ENCODE assay signal across 25 mouse cellular contexts in genomic region chr13:101746012-101746595, GRCm38 (mm10). TPM values are rescaled to one million over a fixed set of nuclear protein-coding genes. Genes with fewer than 3 reads are reported as not detected.
DNase-seq lines count a peak whose midpoint lies in the region; ATAC-seq and TF ChIP-seq lines count a peak whose summit lies in the region.
"Had no signal": no experiment of that assay in that cellular context is flagged by ENCODE, and none has a peak within 500 bp of the region (broad histone marks: within the 10 kb centered on the region; RNA-seq: fewer than 3 reads in every experiment).

No protein-coding gene starts in this region.

- no peak overlapping the region for H3K4me2 ChIP-seq in intestine, embryonic 14.5 days (ENCODE audit: low read length)
- H3K4me2 ChIP-seq in intestine, postnatal 0 days (replicated peaks; ENCODE audit: low read depth) = no peak overlapping the region
- no peak overlapping the region for H3K4me2 ChIP-seq in lung, embryonic 14.5 days
- H3K4me2 ChIP-seq in stomach, embryonic 14.5 days (replicated peaks; ENCODE audit: low read depth, low read length) = no peak overlapping the region
- no peak overlapping the region for H3K4me2 ChIP-seq in stomach, embryonic 16.5 days (ENCODE audit: low read depth, low read length)
- H3K4me2 ChIP-seq: heart, embryonic 11.5 days; hindbrain, embryonic 15.5 days; limb, embryonic 12.5 days; liver, embryonic 13.5 days; midbrain, embryonic 11.5 days; neural tube, embryonic 12.5 days had no signal

- H3K9me3 ChIP-seq in intestine, embryonic 14.5 days (ENCODE audit: control insufficient read depth, low read length) = no peaks in the 10 kb centered on the region
- no peaks in the 10 kb centered on the region for H3K9me3 ChIP-seq in intestine, postnatal 0 days (ENCODE audit: control insufficient read depth)
- no peaks in the 10 kb centered on the region for H3K9me3 ChIP-seq in lung, embryonic 14.5 days (ENCODE audit: low read depth, low read length)
- H3K9me3 ChIP-seq in stomach, embryonic 14.5 days (ENCODE audit: control insufficient read depth, low read depth, low read length) = no peaks in the 10 kb centered on the region
- H3K9me3 ChIP-seq in stomach, embryonic 16.5 days (replicated peaks; ENCODE audit: control insufficient read depth, low read length) = no peaks in the 10 kb centered on the region
- H3K9me3 ChIP-seq: hindbrain, embryonic 15.5 days; limb, embryonic 12.5 days; liver, embryonic 13.5 days; neural tube, embryonic 12.5 days had no signal

- no peaks in the 10 kb centered on the region for H3K27me3 ChIP-seq in intestine, embryonic 14.5 days (replicated peaks; ENCODE audit: control insufficient read depth, insufficient read depth, low read length)
- no peaks in the 10 kb centered on the region for H3K27me3 ChIP-seq in intestine, postnatal 0 days (replicated peaks; ENCODE audit: control insufficient read depth, insufficient read depth, low read length)
- H3K27me3 ChIP-seq in lung, embryonic 14.5 days (ENCODE audit: insufficient read depth, low read length) = no peaks in the 10 kb centered on the region
- no peaks in the 10 kb centered on the region for H3K27me3 ChIP-seq in stomach, embryonic 14.5 days (ENCODE audit: control insufficient read depth, insufficient read depth, low read length)
- H3K27me3 ChIP-seq in stomach, embryonic 16.5 days (ENCODE audit: control insufficient read depth, insufficient read depth, low read length) = no peaks in the 10 kb centered on the region
- H3K27me3 ChIP-seq: hindbrain, embryonic 15.5 days; liver, embryonic 13.5 days; neural tube, embryonic 12.5 days had no signal

- no peak overlapping the region for H3K9ac ChIP-seq in intestine, embryonic 14.5 days (ENCODE audit: low read length)
- H3K9ac ChIP-seq in intestine, postnatal 0 days (ENCODE audit: low read depth, low read length) = no peak overlapping the region
- H3K9ac ChIP-seq in lung, embryonic 14.5 days = no peak overlapping the region
- no peak overlapping the region for H3K9ac ChIP-seq in stomach, embryonic 14.5 days (replicated peaks; ENCODE audit: low read depth, low read length)
- no peak overlapping the region for H3K9ac ChIP-seq in stomach, embryonic 16.5 days (ENCODE audit: low read length)
- H3K9ac ChIP-seq: hindbrain, embryonic 15.5 days; limb, embryonic 12.5 days; liver, embryonic 13.5 days; neural tube, embryonic 12.5 days had no signal

- DNase-seq in intestine, embryonic 14.5 days (ENCODE audit: low spot score) = no peak
- DNase-seq in lung, embryonic 14.5 days = peak; percentile 49
- DNase-seq in lung, postnatal 25 days (ENCODE audit: low spot score) = no peak
- DNase-seq in thymus, postnatal 4 days = no peak
- DNase-seq: B cell, adult 2 months; cerebellum, adult 2 months; cerebellum, postnatal 14 days; gastrocnemius, postnatal 14 days; kidney, postnatal 14 days; liver, embryonic 13.5 days; lung, postnatal 36 days; right cerebral cortex, adult 18-20 months; spleen, adult 18-20 months; thymus, postnatal 14 days had no signal

- H3K4me3 ChIP-seq in intestine, embryonic 14.5 days (ENCODE audit: low read depth, low read length) = no peak overlapping the region
- no peak overlapping the region for H3K4me3 ChIP-seq in intestine, postnatal 0 days (ENCODE audit: low read depth, low read length)
- no peak overlapping the region for H3K4me3 ChIP-seq in lung, embryonic 14.5 days (ENCODE audit: low read depth, low read length)
- no peak overlapping the region for H3K4me3 ChIP-seq in stomach, embryonic 14.5 days (ENCODE audit: low read depth, low read length)
- H3K4me3 ChIP-seq in stomach, embryonic 16.5 days (replicated peaks; ENCODE audit: low read length) = no peak overlapping the region
- H3K4me3 ChIP-seq: hindbrain, embryonic 15.5 days; limb, embryonic 12.5 days; liver, embryonic 13.5 days; myocyte; neural tube, embryonic 12.5 days had no signal

- TF ChIP-seq CTCF in intestine, postnatal 0 days (IDR thresholded peaks at IDR 0.05; ENCODE audit: low read depth) = no peak
- TF ChIP-seq CTCF in lung, embryonic 14.5 days (IDR thresholded peaks at IDR 0.05; ENCODE audit: low read depth) = no peak

- H3K4me1 ChIP-seq in intestine, embryonic 14.5 days (replicated peaks; ENCODE audit: control insufficient read depth, insufficient read depth, low read length) = peaks cover 43% of the 10 kb centered on the region
- H3K4me1 ChIP-seq in intestine, postnatal 0 days (replicated peaks; ENCODE audit: control insufficient read depth, insufficient read depth, low read length) = peaks cover 17% of the 10 kb centered on the region; the same call in 1 of the 2 replicates
- peaks cover 16% of the 10 kb centered on the region for H3K4me1 ChIP-seq in lung, embryonic 14.5 days (ENCODE audit: insufficient read depth)
- peaks cover 39% of the 10 kb centered on the region for H3K4me1 ChIP-seq in stomach, embryonic 14.5 days (ENCODE audit: control insufficient read depth, insufficient read depth, low read length)
- peaks cover 52% of the 10 kb centered on the region for H3K4me1 ChIP-seq in stomach, embryonic 16.5 days (ENCODE audit: control insufficient read depth, insufficient read depth, low read length)
- H3K4me1 ChIP-seq: hindbrain, embryonic 15.5 days; limb, embryonic 12.5 days; neural tube, embryonic 12.5 days had no signal

- ATAC-seq in intestine, embryonic 14.5 days (replicated peaks; ENCODE audit: low FRiP score, low TSS enrichment, low read depth) = 0 out of 2 replicates have a peak, but pooled peaks have one; percentile 38
- no peak for ATAC-seq in intestine, postnatal 0 days
- peak; percentile 33; the same call in 1 of the 2 replicates for ATAC-seq in lung, embryonic 14.5 days (ENCODE audit: insufficient read depth)
- ATAC-seq in stomach, embryonic 14.5 days (ENCODE audit: insufficient number of reproducible peaks, insufficient read depth, low FRiP score, low read depth) = 0 out of 2 replicates have a peak, but pooled peaks have one; percentile 16
- ATAC-seq in stomach, embryonic 16.5 days (ENCODE audit: insufficient read depth, low FRiP score) = 0 out of 2 replicates have a peak, but pooled peaks have one; percentile 20
- ATAC-seq: forebrain, embryonic 14.5 days; inflammation-experienced regulatory T-cells, adult 6 months had no signal

- WGBS in intestine, embryonic 14.5 days = 65% methylated on average over 8 of the region's 8 CpGs
- 64% methylated on average over 8 of the region's 8 CpGs for WGBS in intestine, postnatal 0 days
- 60% methylated on average over 8 of the region's 8 CpGs for WGBS in lung, embryonic 14.5 days
- 56% methylated on average over 8 of the region's 8 CpGs for WGBS in stomach, embryonic 14.5 days
- WGBS in stomach, embryonic 16.5 days = 43% methylated on average over 8 of the region's 8 CpGs

- no peaks in the 10 kb centered on the region for H3K36me3 ChIP-seq in intestine, embryonic 14.5 days (ENCODE audit: control insufficient read depth, insufficient read depth, low read length)
- peaks cover 2% of the 10 kb centered on the region; the same call in 1 of the 2 replicates for H3K36me3 ChIP-seq in intestine, postnatal 0 days (ENCODE audit: control insufficient read depth, insufficient read depth)
- no peaks in the 10 kb centered on the region; the same call in 1 of the 2 replicates for H3K36me3 ChIP-seq in lung, embryonic 14.5 days (ENCODE audit: insufficient read depth)
- H3K36me3 ChIP-seq in stomach, embryonic 14.5 days (ENCODE audit: control insufficient read depth, insufficient read depth, low read length) = no peaks in the 10 kb centered on the region
- H3K36me3 ChIP-seq in stomach, embryonic 16.5 days (ENCODE audit: control insufficient read depth, insufficient read depth, low read length) = no peaks in the 10 kb centered on the region
- H3K36me3 ChIP-seq: hindbrain, embryonic 15.5 days; limb, embryonic 12.5 days; liver, embryonic 13.5 days; neural tube, embryonic 12.5 days had no signal

- no peak overlapping the region for H3K27ac ChIP-seq in intestine, embryonic 14.5 days (ENCODE audit: low read depth)
- no peak overlapping the region for H3K27ac ChIP-seq in intestine, postnatal 0 days (ENCODE audit: low read depth, low read length)
- H3K27ac ChIP-seq in lung, embryonic 14.5 days (ENCODE audit: low read depth) = peak overlapping the region; percentile 65; the same call in 1 of the 2 replicates
- no peak overlapping the region for H3K27ac ChIP-seq in stomach, embryonic 14.5 days (ENCODE audit: low read length)
- no peak overlapping the region for H3K27ac ChIP-seq in stomach, embryonic 16.5 days (ENCODE audit: low read length)
- H3K27ac ChIP-seq: hindbrain, embryonic 15.5 days; limb, embryonic 12.5 days; liver, embryonic 13.5 days; neural tube, embryonic 12.5 days had no signal

RNA-seq across cellular contexts. Expression of gene Pik3r1, which starts 21.9 kb away (rescaled TPM):
- 52.6 and 57.4 TPM in 2 replicates for polyA plus RNA-seq in intestine, embryonic 14.5 days (2014; fragmentation: Nextera tagmentation; extraction: Ambion mirVana)
- polyA plus RNA-seq in intestine, postnatal 0 days (2015; fragmentation: Nextera tagmentation; extraction: Ambion mirVana) = 14.7 and 17.5 TPM in 2 replicates
- polyA plus RNA-seq in lung, embryonic 14.5 days (2014; fragmentation: Nextera tagmentation; extraction: Ambion mirVana) = 33.4 and 36.5 TPM in 2 replicates
- polyA plus RNA-seq in stomach, embryonic 14.5 days (2014; fragmentation: Nextera tagmentation; extraction: Ambion mirVana) = 95.5 and 98.3 TPM in 2 replicates
- 53.0 and 59.5 TPM in 2 replicates for polyA plus RNA-seq in stomach, embryonic 16.5 days (2015; fragmentation: Nextera tagmentation; extraction: Ambion mirVana)
